In genomic region chr17:9032362-9033044, GRCm38 (mm10) we compare ENCODE assay signal across 9 mouse cellular contexts. TPM values are rescaled to one million over a fixed set of nuclear protein-coding genes. Genes with fewer than 3 reads are reported as not detected.
DNase-seq lines count a peak whose midpoint lies in the region; ATAC-seq and TF ChIP-seq lines count a peak whose summit lies in the region.
"Had no signal": no experiment of that assay in that cellular context is flagged by ENCODE, and none has a peak within 500 bp of the region (broad histone marks: within the 10 kb centered on the region; RNA-seq: fewer than 3 reads in every experiment).

No protein-coding gene starts in this region.

- 0 out of 2 replicates have a peak overlapping the region, but pooled peaks have one; percentile 37 for H3K4me3 ChIP-seq in heart, adult 2 months
- no peak overlapping the region for H3K4me3 ChIP-seq in heart, embryonic 13.5 days
- no peak overlapping the region for H3K4me3 ChIP-seq in midbrain, embryonic 11.5 days (ENCODE audit: low read depth, low read length)
- H3K4me3 ChIP-seq: liver, embryonic 12.5 days had no signal

- DNase-seq in heart, adult 2 months: peak in 1 of 2 experiments; percentile 15
- no peak for DNase-seq in heart, postnatal 25 days (ENCODE audit: low spot score)
- peak; percentile 65 for DNase-seq in cerebellum, adult 11 months
- DNase-seq in midbrain, embryonic 11.5 days (ENCODE audit: low spot score, missing footprints): peak; percentile 73
- no peak for DNase-seq in yolk sac, embryonic 10.5 days (ENCODE audit: low spot score)
- no peak for DNase-seq in lung, postnatal 10 days
- DNase-seq in kidney, adult 18-20 months: no peak

- ATAC-seq in heart, embryonic 13.5 days (ENCODE audit: extremely low read depth, insufficient number of reproducible peaks, low FRiP score, low TSS enrichment): no peak
- ATAC-seq in midbrain, embryonic 11.5 days (ENCODE audit: low FRiP score): no peak
- ATAC-seq: liver, embryonic 12.5 days had no signal

- peak overlapping the region; percentile 62 for H3K27ac ChIP-seq in heart, adult 2 months
- no peak overlapping the region for H3K27ac ChIP-seq in heart, embryonic 13.5 days (replicated peaks)
- H3K27ac ChIP-seq in midbrain, embryonic 11.5 days (ENCODE audit: low read depth, low read length): no peak overlapping the region
- H3K27ac ChIP-seq: liver, embryonic 12.5 days had no signal

- H3K36me3 ChIP-seq in heart, adult 2 months (ENCODE audit: control insufficient read depth, insufficient read depth, low read length): no peaks in the 10 kb centered on the region
- no peaks in the 10 kb centered on the region for H3K36me3 ChIP-seq in heart, embryonic 13.5 days
- no peaks in the 10 kb centered on the region for H3K36me3 ChIP-seq in midbrain, embryonic 11.5 days (ENCODE audit: control insufficient read depth, insufficient read depth, low read length)
- H3K36me3 ChIP-seq: liver, embryonic 12.5 days had no signal

- no peak overlapping the region; the same call in 1 of the 2 replicates for H3K9ac ChIP-seq in heart, adult 2 months (ENCODE audit: low read depth, low read length)
- H3K9ac ChIP-seq in heart, embryonic 13.5 days: no peak overlapping the region
- H3K9ac ChIP-seq in midbrain, embryonic 11.5 days (ENCODE audit: low read length): no peak overlapping the region
- H3K9ac ChIP-seq: liver, embryonic 12.5 days had no signal

- H3K79me2 ChIP-seq in heart, adult 2 months (replicated peaks; ENCODE audit: control insufficient read depth, insufficient read depth, low read length): no peaks in the 10 kb centered on the region

- no peaks in the 10 kb centered on the region; the same call in 1 of the 2 replicates for H3K4me1 ChIP-seq in heart, adult 2 months (ENCODE audit: control insufficient read depth, insufficient read depth, low read length)
- H3K4me1 ChIP-seq in heart, embryonic 13.5 days: peaks cover 4% of the 10 kb centered on the region
- peaks cover 4% of the 10 kb centered on the region; the same call in 1 of the 2 replicates for H3K4me1 ChIP-seq in midbrain, embryonic 11.5 days (ENCODE audit: control insufficient read depth, insufficient read depth, low read length)
- H3K4me1 ChIP-seq: liver, embryonic 12.5 days had no signal

- peak overlapping the region; percentile 64 for H3K4me2 ChIP-seq in heart, embryonic 13.5 days
- H3K4me2 ChIP-seq in midbrain, embryonic 11.5 days: no peak overlapping the region

- no peaks in the 10 kb centered on the region for H3K9me3 ChIP-seq in heart, embryonic 13.5 days
- H3K9me3 ChIP-seq in midbrain, embryonic 11.5 days (ENCODE audit: control insufficient read depth, low read length): no peaks in the 10 kb centered on the region
- H3K9me3 ChIP-seq: liver, embryonic 12.5 days had no signal

- 0 out of 2 replicates have a peak, but pooled peaks have one; percentile 1 for TF ChIP-seq POLR2A in heart, adult 2 months (IDR thresholded peaks at IDR 0.05; ENCODE audit: insufficient read depth, low read depth, low read length)

- TF ChIP-seq EP300 in heart, adult 2 months (IDR thresholded peaks at IDR 0.05; ENCODE audit: insufficient read depth, low read depth, low read length): no peak

- TF ChIP-seq CTCF in heart, adult 2 months (IDR thresholded peaks at IDR 0.05): no peak

- intact Hi-C loops in heart, adult 2 months (cut with DNase I): loop anchor here (5.0 kb wide), 1 partner anchor 115 kb away; no protein-coding TSS in a partner anchor
- intact Hi-C loops in heart, postnatal 25 days (cut with DNase I): loop anchor here (5.0 to 10.0 kb wide), 3 partner anchors 115 to 722 kb away; no protein-coding TSS in a partner anchor

- H3K27me3 ChIP-seq in heart, adult 2 months (ENCODE audit: control insufficient read depth, insufficient read depth, low read length): no peaks in the 10 kb centered on the region
- peaks cover 25% of the 10 kb centered on the region for H3K27me3 ChIP-seq in heart, embryonic 13.5 days (replicated peaks)
- H3K27me3 ChIP-seq in midbrain, embryonic 11.5 days (ENCODE audit: control insufficient read depth, insufficient read depth, low read length): no peaks in the 10 kb centered on the region
- H3K27me3 ChIP-seq: liver, embryonic 12.5 days had no signal

- WGBS in heart, adult 2 months: 42% methylated on average over 6 of the region's 6 CpGs
- WGBS in heart, embryonic 13.5 days: 67% methylated on average over 6 of the region's 6 CpGs
- 65% methylated on average over 6 of the region's 6 CpGs for WGBS in midbrain, embryonic 11.5 days

RNA-seq across cellular contexts. Expression of gene 1700010I14Rik, which starts 44.4 kb away (rescaled TPM):
- total RNA-seq in heart, adult 2 months (2021): under 1 TPM; 0.23 to 0.29 TPM
- 0.12 and 0.15 TPM in 2 replicates for polyA plus RNA-seq in heart, adult 2 months (2012; rRNA removed)
- under 1 TPM; 0.42 TPM for total RNA-seq in heart, postnatal 25 days (2021)
- polyA plus RNA-seq in heart, embryonic 13.5 days (2015; fragmentation: Nextera tagmentation; extraction: Ambion mirVana): 0.57 and 0.79 TPM in 2 replicates
- 2.7 and 3.2 TPM in 2 replicates for polyA plus RNA-seq in midbrain, embryonic 11.5 days (2014; fragmentation: Nextera tagmentation; extraction: Ambion mirVana)

Comparison
In these comparisons a context has a peak if more than half of its experiments do, and no peak if none do; other contexts are left out.
1. DNase-seq: peak in cerebellum, adult 11 months (single experiment) and midbrain, embryonic 11.5 days (single experiment); none in heart, postnatal 25 days (single experiment), yolk sac, embryonic 10.5 days (single experiment), lung, postnatal 10 days (single experiment) and kidney, adult 18-20 months (single experiment).